Mouse (Mus musculus) thymus, adult 2 months (tissue): Measurements from ENCODE around the gene Map6.

Source experiments
- CTCF ChIP-seq: fragments of 200-500 bp; IDR thresholded peaks from 2 replicates; pipeline ENCODE4 v1.5.1; 2012; ENCODE audit warnings: mild to moderate bottlenecking, control low read depth, low read length, moderate library complexity, borderline replicate concordance; ENCODE audit not compliant: control insufficient read depth, poor library complexity, insufficient read depth; ENCODE audit errors: extremely low read depth
- POLR2A ChIP-seq: fragments of 200-500 bp; IDR thresholded peaks from 2 replicates; pipeline ENCODE4 v1.6.1; 2012; ENCODE audit warnings: mild to moderate bottlenecking, low read length, control low read depth, moderate library complexity; ENCODE audit not compliant: control insufficient read depth, poor library complexity, insufficient read depth; ENCODE audit errors: extremely low read depth

DNA sequence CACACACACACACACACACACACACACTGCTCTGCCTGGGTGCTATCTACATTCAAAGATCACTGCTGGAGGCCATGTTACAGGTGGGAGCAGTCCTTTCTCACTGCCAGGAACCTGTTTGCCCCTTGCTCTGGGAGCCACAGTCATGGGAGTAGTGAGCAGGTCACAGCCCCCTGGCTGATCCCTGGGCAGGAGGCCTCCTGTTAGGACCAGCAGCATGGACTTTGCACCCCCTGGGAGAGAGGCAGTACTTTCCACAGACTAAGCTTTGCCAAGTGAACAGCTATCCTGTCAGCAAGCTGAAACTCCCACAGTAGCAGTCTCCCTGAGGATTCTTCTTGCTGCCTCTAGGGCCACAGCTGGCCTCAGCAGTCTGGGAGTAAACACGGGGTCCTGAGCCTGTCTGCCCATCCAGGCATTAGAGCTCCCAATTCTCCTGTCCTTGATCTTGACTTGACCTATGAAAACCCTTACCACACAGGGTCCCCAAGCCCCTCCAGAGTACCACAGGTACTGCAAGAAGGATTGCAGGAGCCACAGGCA lies 42.5 kb upstream of the Map6 start:
- TF ChIP-seq CTCF (no peak), POLR2A (no peak)
